ENCODE assay signal across 12 mouse cellular contexts in genomic region chr12:108152743-108153142, GRCm38 (mm10). TPM values are rescaled to one million over a fixed set of nuclear protein-coding genes. Genes with fewer than 3 reads are reported as not detected.
DNase-seq lines count a peak whose midpoint lies in the region; ATAC-seq and TF ChIP-seq lines count a peak whose summit lies in the region.
"Had no signal": no experiment of that assay in that cellular context is flagged by ENCODE, and none has a peak within 500 bp of the region (broad histone marks: within the 10 kb centered on the region; RNA-seq: fewer than 3 reads in every experiment).

No protein-coding gene starts in this region.

- H3K27me3 ChIP-seq in heart, adult 2 months (ENCODE audit: control insufficient read depth, insufficient read depth, low read length): no peaks in the 10 kb centered on the region

- no peak for TF ChIP-seq EP300 in heart, adult 2 months (IDR thresholded peaks at IDR 0.05; ENCODE audit: insufficient read depth, low read depth, low read length)

- no peak for TF ChIP-seq POLR2A in heart, adult 2 months (IDR thresholded peaks at IDR 0.05; ENCODE audit: insufficient read depth, low read depth, low read length)

- ATAC-seq in megakaryocyte progenitor cell, adult 5-6 weeks (replicated peaks; ENCODE audit: poor library complexity): peak; percentile 63
- ATAC-seq: intestine, embryonic 16.5 days had no signal

- TF ChIP-seq CTCF in heart, adult 2 months (IDR thresholded peaks at IDR 0.05): peak; percentile 43

- no peaks in the 10 kb centered on the region; the same call in 1 of the 2 replicates for H3K4me1 ChIP-seq in heart, adult 2 months (ENCODE audit: control insufficient read depth, insufficient read depth, low read length)

- no peak overlapping the region for H3K4me3 ChIP-seq in heart, adult 2 months

- intact Hi-C loops in heart, adult 2 months (cut with DNase I): no loop called here
- intact Hi-C loops in heart, postnatal 14 days (cut with DNase I): no loop called here

- 91% methylated on average over 2 of the region's 2 CpGs for WGBS in heart, adult 2 months

- H3K9ac ChIP-seq in heart, adult 2 months (ENCODE audit: low read depth, low read length): no peak overlapping the region

- no peaks in the 10 kb centered on the region for H3K79me2 ChIP-seq in heart, adult 2 months (replicated peaks; ENCODE audit: control insufficient read depth, insufficient read depth, low read length)

- H3K36me3 ChIP-seq in heart, adult 2 months (ENCODE audit: control insufficient read depth, insufficient read depth, low read length): peaks cover 2% of the 10 kb centered on the region

- no peak overlapping the region for H3K27ac ChIP-seq in heart, adult 2 months

- DNase-seq in heart, adult 2 months: no peak
- DNase-seq in heart, postnatal 14 days: no peak
- peak; percentile 6 for DNase-seq in lung, postnatal 36 days
- no peak for DNase-seq in lung, postnatal 10 days
- peak; percentile 18 for DNase-seq in NIH3T3 (ENCODE audit: low read depth)
- DNase-seq in cerebellum, postnatal 36 days: no peak
- DNase-seq in right cerebral cortex, postnatal 4 days: no peak
- DNase-seq: cerebellum, postnatal 25 days; heart, adult 11 months; heart, postnatal 36 days had no signal

RNA-seq across cellular contexts. Expression of gene Setd3, which starts 26.4 kb away (rescaled TPM):
- total RNA-seq in heart, adult 2 months (2021): 10 to 100 TPM; 84.6 to 99.8 TPM
- polyA plus RNA-seq in heart, adult 2 months (2012; rRNA removed): 25.0 and 46.8 TPM in 2 replicates
- total RNA-seq in heart, postnatal 14 days (2021): 10 to 100 TPM; 75.6 to 78.4 TPM
- 44.5 and 46.6 TPM in 2 replicates for total RNA-seq in megakaryocyte progenitor cell, adult 5-6 weeks (2015)
- 78.3 and 87.6 TPM in 2 replicates for total RNA-seq in megakaryocyte progenitor cell, adult 5-6 weeks (2017)

RNA-seq across cellular contexts. Expression of gene Ccnk, which starts 26.6 kb away (rescaled TPM):
- total RNA-seq in heart, adult 2 months (2021): 10 to 100 TPM; 28.9 to 31.9 TPM
- polyA plus RNA-seq in heart, adult 2 months (2012; rRNA removed): 14.8 and 20.6 TPM in 2 replicates
- total RNA-seq in heart, postnatal 14 days (2021): 10 to 100 TPM; 27.6 to 28.0 TPM
- 72.7 and 76.5 TPM in 2 replicates for total RNA-seq in megakaryocyte progenitor cell, adult 5-6 weeks (2015)
- 15.3 and 15.7 TPM in 2 replicates for total RNA-seq in megakaryocyte progenitor cell, adult 5-6 weeks (2017)

Comparison
In these comparisons a context has a peak if more than half of its experiments do, and no peak if none do; other contexts are left out.
1. DNase-seq: peak in lung, postnatal 36 days (single experiment) and NIH3T3 (single experiment); none in heart, adult 2 months (0 of 2), heart, postnatal 14 days (0 of 2), lung, postnatal 10 days (single experiment), cerebellum, postnatal 36 days (0 of 2) and right cerebral cortex, postnatal 4 days (single experiment).